Mouse (Mus musculus): ENCODE measurements at regions not wholly inside any gene's neighbourhood (a gene's known extent, or its start where the extent isn't known, plus 50 kb on each side); places are given as distances from the start of the nearest gene placed in this dataset.

- no peak for TF ChIP-seq CEBPB (IDR thresholded peaks at IDR 0.05; ENCODE audit: low read depth)
- no peak for TF ChIP-seq MYOD1 (IDR thresholded peaks at IDR 0.05; ENCODE audit: control insufficient read depth, insufficient read length, low read depth)
- TF ChIP-seq CTCF (IDR thresholded peaks at IDR 0.05; ENCODE audit: control insufficient read depth, insufficient read depth, insufficient read length), result no peak
- TF ChIP-seq MYOG (IDR thresholded peaks at IDR 0.05; ENCODE audit: control insufficient read depth, extremely low read depth, insufficient read length), result no peak
- TF ChIP-seq USF1 (IDR thresholded peaks at IDR 0.05; ENCODE audit: low read depth), result no peak
- TF ChIP-seq FOSL1 (IDR thresholded peaks at IDR 0.05; ENCODE audit: insufficient read depth, low read length, poor library complexity, severe bottlenecking), result no peak
- Histone ChIP-seq H3K36me3 (ENCODE audit: control insufficient read depth, insufficient read depth) (no peaks in the 10 kb centered on the region), H3ac (ENCODE audit: control insufficient read depth, insufficient read length, low read depth) (no peak overlapping the region), H3K79me2 (ENCODE audit: control insufficient read depth, insufficient read depth) (no peaks in the 10 kb centered on the region), H3K79me3 (ENCODE audit: low read depth) (no peaks in the 10 kb centered on the region), H3K27me3 (ENCODE audit: control insufficient read depth, insufficient read depth, insufficient read length) (no peaks in the 10 kb centered on the region), H3K4me3 (ENCODE audit: insufficient read depth, poor library complexity, severe bottlenecking) (no peak overlapping the region)
Measured at GRCm38 (mm10) chr10:117952116-117953025, 106.5 kb upstream of the Rap1b start.

GRCm38 (mm10) chr10:117953026-117953711 lies 107.3 kb upstream of the Rap1b start:
- no peak overlapping the region for H3K4me3 ChIP-seq (ENCODE audit: insufficient read depth, poor library complexity, severe bottlenecking)
- H3K27me3 ChIP-seq (ENCODE audit: control insufficient read depth, insufficient read depth, insufficient read length), result no peaks in the 10 kb centered on the region
- no peaks in the 10 kb centered on the region for H3K79me3 ChIP-seq (ENCODE audit: low read depth)
- no peak for TF ChIP-seq CTCF (IDR thresholded peaks at IDR 0.05; ENCODE audit: control insufficient read depth, insufficient read depth, insufficient read length)
- no peak for TF ChIP-seq FOSL1 (IDR thresholded peaks at IDR 0.05; ENCODE audit: insufficient read depth, low read length, poor library complexity, severe bottlenecking)
- TF ChIP-seq MAX (IDR thresholded peaks at IDR 0.05), result no peak
- no peak for TF ChIP-seq CEBPB (IDR thresholded peaks at IDR 0.05; ENCODE audit: low read depth)
- no peak for TF ChIP-seq USF1 (IDR thresholded peaks at IDR 0.05; ENCODE audit: low read depth)
- TF ChIP-seq MYOD1 (IDR thresholded peaks at IDR 0.05; ENCODE audit: control insufficient read depth, insufficient read length, low read depth), result no peak
- TF ChIP-seq MYOG (IDR thresholded peaks at IDR 0.05; ENCODE audit: control insufficient read depth, extremely low read depth, insufficient read length), result no peak
- no peaks in the 10 kb centered on the region for H3K36me3 ChIP-seq (ENCODE audit: control insufficient read depth, insufficient read depth)
- no peaks in the 10 kb centered on the region for H3K79me2 ChIP-seq (ENCODE audit: control insufficient read depth, insufficient read depth)
- H3ac ChIP-seq (ENCODE audit: control insufficient read depth, insufficient read length, low read depth), result no peak overlapping the region

- Histone ChIP-seq H3K79me2 (ENCODE audit: control insufficient read depth, insufficient read depth) (no peaks in the 10 kb centered on the region), H3ac (ENCODE audit: control insufficient read depth, insufficient read length, low read depth) (no peak overlapping the region), H3K36me3 (ENCODE audit: control insufficient read depth, insufficient read depth) (no peaks in the 10 kb centered on the region), H3K27me3 (ENCODE audit: control insufficient read depth, insufficient read depth, insufficient read length) (no peaks in the 10 kb centered on the region), H3K4me3 (ENCODE audit: insufficient read depth, poor library complexity, severe bottlenecking) (no peak overlapping the region), H3K79me3 (ENCODE audit: low read depth) (no peaks in the 10 kb centered on the region)
- TF ChIP-seq CTCF (IDR thresholded peaks at IDR 0.05; ENCODE audit: control insufficient read depth, insufficient read depth, insufficient read length) (no peak), USF1 (IDR thresholded peaks at IDR 0.05; ENCODE audit: low read depth) (no peak), MYOD1 (IDR thresholded peaks at IDR 0.05; ENCODE audit: control insufficient read depth, insufficient read length, low read depth) (no peak), CEBPB (IDR thresholded peaks at IDR 0.05; ENCODE audit: low read depth) (no peak), MYOG (IDR thresholded peaks at IDR 0.05; ENCODE audit: control insufficient read depth, extremely low read depth, insufficient read length) (no peak), FOSL1 (IDR thresholded peaks at IDR 0.05; ENCODE audit: insufficient read depth, low read length, poor library complexity, severe bottlenecking) (no peak), MAX (IDR thresholded peaks at IDR 0.05) (no peak)
Measured at GRCm38 (mm10) chr10:117956174-117956950, 110.5 kb upstream of the Rap1b start.

GRCm38 (mm10) chr10:117974706-117975105 lies 128.9 kb upstream of the Rap1b start:
- Histone ChIP-seq H3K79me3 (ENCODE audit: low read depth) (no peaks in the 10 kb centered on the region), H3K4me3 (ENCODE audit: insufficient read depth, poor library complexity, severe bottlenecking) (no peak overlapping the region), H3K36me3 (ENCODE audit: control insufficient read depth, insufficient read depth) (no peaks in the 10 kb centered on the region), H3K79me2 (ENCODE audit: control insufficient read depth, insufficient read depth) (no peaks in the 10 kb centered on the region), H3K27me3 (ENCODE audit: control insufficient read depth, insufficient read depth, insufficient read length) (no peaks in the 10 kb centered on the region), H3ac (ENCODE audit: control insufficient read depth, insufficient read length, low read depth) (no peak overlapping the region)
- TF ChIP-seq MAX (IDR thresholded peaks at IDR 0.05) (no peak), CTCF (IDR thresholded peaks at IDR 0.05; ENCODE audit: control insufficient read depth, insufficient read depth, insufficient read length) (no peak), MYOD1 (IDR thresholded peaks at IDR 0.05; ENCODE audit: control insufficient read depth, insufficient read length, low read depth) (no peak), FOSL1 (IDR thresholded peaks at IDR 0.05; ENCODE audit: insufficient read depth, low read length, poor library complexity, severe bottlenecking) (no peak), CEBPB (IDR thresholded peaks at IDR 0.05; ENCODE audit: low read depth) (no peak), USF1 (IDR thresholded peaks at IDR 0.05; ENCODE audit: low read depth) (no peak), MYOG (IDR thresholded peaks at IDR 0.05; ENCODE audit: control insufficient read depth, extremely low read depth, insufficient read length) (no peak)

GRCm38 (mm10) chr10:117975467-117975866 lies 129.6 kb upstream of the Rap1b start:
- Histone ChIP-seq H3K79me3 (ENCODE audit: low read depth) (no peaks in the 10 kb centered on the region), H3K36me3 (ENCODE audit: control insufficient read depth, insufficient read depth) (no peaks in the 10 kb centered on the region), H3K79me2 (ENCODE audit: control insufficient read depth, insufficient read depth) (no peaks in the 10 kb centered on the region), H3K4me3 (ENCODE audit: insufficient read depth, poor library complexity, severe bottlenecking) (no peak overlapping the region), H3ac (ENCODE audit: control insufficient read depth, insufficient read length, low read depth) (no peak overlapping the region), H3K27me3 (ENCODE audit: control insufficient read depth, insufficient read depth, insufficient read length) (no peaks in the 10 kb centered on the region)
- TF ChIP-seq CTCF (IDR thresholded peaks at IDR 0.05; ENCODE audit: control insufficient read depth, insufficient read depth, insufficient read length), result no peak

Measured in C2C12 (cell line).